Mouse (Mus musculus) intestine, embryonic 14.5 days (tissue): ENCODE data around the gene Agbl5. TPM values are rescaled to one million over a fixed set of nuclear protein-coding genes. Genes with fewer than 3 reads are reported as not detected.

Experiments used
- ATAC-seq: fragments of 200-750 bp; cut with Nextera tagmentation; replicated peaks from 2 replicates; pipeline ENCODE4 v1.8.0; 2017; ENCODE audit warnings: low read depth, moderate number of reproducible peaks, moderate TSS enrichment, moderate library complexity; ENCODE audit not compliant: low FRiP score, low TSS enrichment
- DNase-seq: peaks from one replicate; pipeline ENCODE4 v3.0.0-alpha.2; 2018; ENCODE audit warnings: low spot score
- H3K27ac ChIP-seq: fragments of 300-500 bp; sonication (generic); 2 replicates; pipeline ENCODE4 v1.5.1; 2014; ENCODE audit warnings: low read depth, mild to moderate bottlenecking, control low read depth
- H3K27me3 ChIP-seq: fragments of 300-500 bp; sonication (generic); replicated peaks from 2 replicates; pipeline ENCODE4 v1.6.1; 2014; ENCODE audit warnings: low read length, control low read depth; ENCODE audit not compliant: control insufficient read depth, insufficient read depth
- H3K36me3 ChIP-seq: fragments of 300-500 bp; sonication (generic); 2 replicates; pipeline ENCODE4 v1.6.1; 2014; ENCODE audit warnings: low read length, control low read depth; ENCODE audit not compliant: control insufficient read depth, insufficient read depth
- H3K4me1 ChIP-seq: fragments of 300-500 bp; sonication (generic); replicated peaks from 2 replicates; pipeline ENCODE4 v1.6.1; 2014; ENCODE audit warnings: low read length, control low read depth, mixed read lengths; ENCODE audit not compliant: control insufficient read depth, insufficient read depth
- H3K4me2 ChIP-seq: fragments of 300-500 bp; sonication (generic); 2 replicates; pipeline ENCODE4 v1.6.1; 2014; ENCODE audit warnings: low read length
- H3K4me3 ChIP-seq: fragments of 300-500 bp; sonication (generic); 2 replicates; pipeline ENCODE4 v1.5.1; 2014; ENCODE audit warnings: low read depth, low read length, control low read depth, mixed read lengths
- H3K9ac ChIP-seq: fragments of 300-500 bp; sonication (generic); 2 replicates; pipeline ENCODE4 v1.6.1; 2014; ENCODE audit warnings: mild to moderate bottlenecking, low read length
- H3K9me3 ChIP-seq: fragments of 300-500 bp; sonication (generic); 2 replicates; pipeline ENCODE4 v1.6.1; 2016; ENCODE audit warnings: low read length, control low read depth; ENCODE audit not compliant: control insufficient read depth
- WGBS: fragments of 180-500 bp; shearing (Covaris S2); extraction: QIAGEN DNeasy Blood & Tissue Kit; methylation state at CpG from one replicate; pipeline ENCODE4 v1.1.7; 2014; 5-methylcytosine and 5-hydroxymethylcytosine counted together
- polyA plus RNA-seq: library from polyadenylated mRNA; unstranded; fragments of >200 nt; fragmentation: Nextera tagmentation; extraction: Ambion mirVana; gene quantifications from 2 replicates; pipeline ENCODE4 v1.2.1, GENCODE M21; 2014

Gene Agbl5
- polyA plus RNA-seq, 1 experiment from 2014 or later, result 25.4 TPM

- Histone ChIP-seq H3K27ac (no peak overlapping the region), H3K4me1 (peaks cover 23% of the 10 kb centered on the region), H3K9me3 (no peaks in the 10 kb centered on the region), H3K4me2 (no peak overlapping the region), H3K27me3 (no peaks in the 10 kb centered on the region), H3K4me3 (no peak overlapping the region), H3K9ac (no peak overlapping the region), H3K36me3 (peaks cover 50% of the 10 kb centered on the region)
- DNase-seq (no peak), ATAC-seq (no peak)
- 93% methylated on average over 6 of the region's 6 CpGs for WGBS
Observed at GRCm38 (mm10) chr5:30954065-30954464, 65.6 kb downstream of the Agbl5 start.

- H3K36me3 ChIP-seq, result peaks cover 50% of the 10 kb centered on the region
- 91% methylated on average over 9 of the region's 9 CpGs for WGBS
- H3K4me2 ChIP-seq, result no peak overlapping the region
- DNase-seq (no peak), ATAC-seq (no peak)
- H3K4me1 ChIP-seq, result peaks cover 22% of the 10 kb centered on the region
- H3K9me3 ChIP-seq, result no peaks in the 10 kb centered on the region
- no peak overlapping the region for H3K27ac ChIP-seq
- no peak overlapping the region for H3K9ac ChIP-seq
- H3K4me3 ChIP-seq, result no peak overlapping the region
- H3K27me3 ChIP-seq, result no peaks in the 10 kb centered on the region
Observed at GRCm38 (mm10) chr5:30954556-30954955, 66.1 kb downstream of the Agbl5 start.

- no peak for ATAC-seq
- no peak for DNase-seq
- Histone ChIP-seq H3K4me3 (no peak overlapping the region), H3K4me1 (peaks cover 17% of the 10 kb centered on the region), H3K9ac (no peak overlapping the region), H3K36me3 (peaks cover 50% of the 10 kb centered on the region), H3K27ac (no peak overlapping the region), H3K9me3 (no peaks in the 10 kb centered on the region), H3K27me3 (no peaks in the 10 kb centered on the region), H3K4me2 (no peak overlapping the region)
- 91% methylated on average over 6 of the region's 6 CpGs for WGBS
Observed at GRCm38 (mm10) chr5:30955751-30956150, 67.3 kb downstream of the Agbl5 start.

Other genes starting within 250 kb of the Agbl5 start
- 32.5 and 35.2 TPM in 2 replicates for gene Slc35f6, start 240.8 kb upstream of the Agbl5 start, polyA plus RNA-seq
- 292 and 293 TPM in 2 replicates for gene Cenpa, start 221.9 kb upstream of the Agbl5 start, polyA plus RNA-seq
- 8.7 and 10.4 TPM in 2 replicates for gene Dpysl5, start 177.1 kb upstream of the Agbl5 start, polyA plus RNA-seq
- gene Mapre3, start 74.1 kb upstream of the Agbl5 start, polyA plus RNA-seq, result 18.5 and 19.2 TPM in 2 replicates
- 59.9 and 60.7 TPM in 2 replicates for gene Tmem214, start 20.7 kb upstream of the Agbl5 start, polyA plus RNA-seq
- gene Ost4, start 19.1 kb downstream of the Agbl5 start, polyA plus RNA-seq, result 482 and 490 TPM in 2 replicates
- gene Emilin1, start 24.7 kb downstream of the Agbl5 start, polyA plus RNA-seq, result 187 and 209 TPM in 2 replicates
- gene Khk, start 32.7 kb downstream of the Agbl5 start, polyA plus RNA-seq, result 21.6 and 21.9 TPM in 2 replicates
- gene Cgref1, start 56.9 kb downstream of the Agbl5 start, polyA plus RNA-seq, result 10.3 and 14.2 TPM in 2 replicates
- gene Preb, start 71.7 kb downstream of the Agbl5 start, polyA plus RNA-seq, result 110 and 119 TPM in 2 replicates
- 0.42 and 0.68 TPM in 2 replicates for gene Tcf23, start 80.0 kb downstream of the Agbl5 start, polyA plus RNA-seq
- gene Atraid, start 159.6 kb downstream of the Agbl5 start, polyA plus RNA-seq, result 170 and 178 TPM in 2 replicates
- gene Slc5a6, start 160.2 kb downstream of the Agbl5 start, polyA plus RNA-seq, result 12.2 and 12.3 TPM in 2 replicates
- 31.2 and 32.4 TPM in 2 replicates for gene Cad, start 166.1 kb downstream of the Agbl5 start, polyA plus RNA-seq
- not detected in 2 replicates for gene Dnajc5g, start 217.6 kb downstream of the Agbl5 start, polyA plus RNA-seq
- 0.20 and 0.23 TPM in 2 replicates for gene Slc30a3, start 219.5 kb downstream of the Agbl5 start, polyA plus RNA-seq
- gene Trim54, start 228.0 kb downstream of the Agbl5 start, polyA plus RNA-seq, result not detected in 2 replicates